Mouse (Mus musculus) small intestine, adult 2 months (tissue): ENCODE results near the gene Cyb5r1.

ENCODE experiments used
- CTCF ChIP-seq: fragments of 200-500 bp; IDR thresholded peaks from 2 replicates; pipeline ENCODE4 v1.5.1; 2012; ENCODE audit warnings: low read depth, mild to moderate bottlenecking, control low read depth, inconsistent platforms, low read length, moderate library complexity, mixed read lengths; ENCODE audit not compliant: insufficient replicate concordance, insufficient read length; ENCODE audit errors: extremely low read depth
- POLR2A ChIP-seq: fragments of 200-500 bp; IDR thresholded peaks from 2 replicates; pipeline ENCODE4 v1.6.1; 2012; ENCODE audit warnings: low read depth, mild to moderate bottlenecking, control low read depth, inconsistent platforms, low read length, moderate library complexity

DNA sequence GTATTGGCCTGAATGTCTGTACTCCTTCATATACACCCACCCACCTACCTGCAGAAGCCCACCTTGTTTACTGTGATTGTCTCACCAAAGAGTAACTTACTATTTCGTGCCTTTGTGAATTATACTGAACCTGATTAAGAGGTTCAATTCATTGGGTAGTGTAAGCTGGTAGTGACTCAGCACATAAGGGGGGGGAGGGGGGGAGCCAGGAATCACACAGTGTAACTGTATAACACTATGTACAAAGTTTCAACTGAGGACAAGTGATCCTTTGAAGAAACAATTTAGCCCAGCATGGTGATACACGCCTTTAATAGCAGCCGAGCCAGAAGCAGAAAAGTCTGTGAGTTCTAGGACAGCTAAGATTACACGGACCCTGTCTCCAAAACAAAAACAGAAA is 28.1 kb downstream of the Cyb5r1 start:
- no peak for TF ChIP-seq CTCF
- TF ChIP-seq POLR2A = no peak
